Mouse (Mus musculus) spleen, postnatal 10 days (tissue): ENCODE measurements around the gene Crabp2.

Experiments used
- DNase-seq, 2 experiments: peaks; one replicate each; pipeline ENCODE4 v3.0.0; 2021 to 2022; ENCODE audit warnings: low spot score in 2 of 2

The Crabp2 gene

DNA sequence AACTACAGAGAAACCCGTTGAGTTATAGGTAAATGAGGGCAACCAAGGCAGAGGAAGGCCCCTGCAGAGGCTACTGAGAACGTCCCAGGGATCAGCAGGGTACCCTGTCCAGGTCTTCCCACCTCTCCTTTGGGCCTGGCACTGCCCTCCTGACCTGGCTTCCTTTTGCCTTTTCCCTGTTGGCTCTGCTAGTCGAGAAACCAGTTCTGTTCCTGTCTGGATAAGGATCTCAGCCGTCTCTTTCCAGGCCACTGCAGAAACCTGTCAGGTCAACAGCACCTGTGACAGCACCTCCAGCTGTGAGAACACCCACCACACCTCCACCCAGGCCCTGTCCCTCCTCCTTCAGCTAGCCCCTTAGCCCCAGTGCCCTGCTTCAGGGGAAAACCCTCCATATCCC, 10.0 kb downstream of the Crabp2 start:
- no peak for DNase-seq

- DNase-seq: no peak
Observed at GRCm38 (mm10) chr3:87958967-87959366, 10.5 kb downstream of the Crabp2 start.

DNA sequence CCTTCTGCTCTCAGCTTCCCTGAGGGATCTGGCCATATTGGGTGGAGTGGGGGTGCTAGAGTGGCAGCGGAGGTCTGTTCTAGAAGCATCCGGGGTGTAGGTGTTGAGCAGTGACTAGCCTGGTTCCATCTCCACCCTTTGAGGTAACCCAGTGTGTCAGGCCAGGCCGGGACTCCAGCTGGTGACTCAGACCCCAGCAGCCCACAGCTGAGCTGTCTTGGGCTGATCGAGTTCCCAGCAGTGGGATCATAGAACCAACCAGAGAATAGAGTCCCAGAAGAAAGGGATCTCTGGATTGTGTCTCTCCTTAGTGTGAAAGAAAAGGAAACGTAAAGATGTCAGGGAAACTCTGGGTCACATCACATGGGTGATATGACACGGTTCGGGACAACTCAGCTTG, 10.9 kb downstream of the Crabp2 start:
- no peak for DNase-seq

DNA sequence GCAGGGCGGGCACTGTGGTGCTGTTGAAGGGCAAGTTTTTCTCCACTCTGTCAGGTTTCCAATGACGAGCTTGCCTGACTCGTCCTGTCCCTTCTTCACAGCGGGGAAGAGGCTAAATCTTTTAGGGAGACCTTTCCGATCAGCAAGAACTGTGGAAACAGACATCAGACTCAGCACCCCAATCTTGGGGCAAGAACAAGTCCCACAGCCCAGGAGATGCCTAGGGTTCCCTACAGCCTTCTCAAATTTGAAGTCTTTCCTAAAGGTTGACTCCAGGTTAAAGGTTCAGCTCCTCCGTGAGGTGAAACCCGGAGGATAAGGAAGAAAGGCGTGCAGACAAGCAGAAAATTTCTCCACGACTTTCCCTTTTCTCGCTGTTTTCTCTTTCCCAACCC, 11.7 kb downstream of the Crabp2 start:
- DNase-seq: no peak

DNA sequence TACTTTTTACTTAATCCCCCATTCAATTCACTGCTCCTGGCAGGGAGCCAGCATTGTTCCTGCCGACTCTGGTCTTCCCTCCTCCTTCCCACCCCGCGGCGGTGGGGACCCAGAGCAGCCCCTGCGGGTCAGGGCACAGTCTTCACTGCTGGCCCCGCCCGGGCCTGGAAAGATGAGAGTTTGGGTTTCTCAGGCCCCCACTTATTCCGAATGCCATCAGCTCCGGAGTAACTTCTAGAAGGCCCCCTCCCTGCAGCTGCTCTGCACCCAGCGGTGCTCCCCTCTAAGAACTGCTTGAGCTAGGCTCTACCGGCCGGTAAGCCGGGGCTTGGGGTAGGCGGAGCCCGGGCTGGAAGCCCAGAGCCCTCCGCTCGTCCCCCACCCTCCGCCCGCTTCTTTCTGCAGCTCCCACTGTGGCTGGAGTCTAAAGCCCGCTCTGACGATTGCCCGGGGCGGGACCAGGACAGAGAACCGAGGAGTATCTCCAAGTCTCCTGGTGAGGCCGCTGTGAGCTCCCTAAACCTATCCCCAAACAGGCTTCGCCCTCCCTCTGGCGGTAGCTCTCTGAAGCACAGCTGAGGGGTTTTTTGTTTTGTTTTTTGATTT, 12.2 kb downstream of the Crabp2 start:
- DNase-seq: peak; percentile 38 to 76

- peak in 1 of 2 experiments; percentile 58 for DNase-seq
Observed at GRCm38 (mm10) chr3:87970184-87970938, 21.9 kb downstream of the Crabp2 start.

GRCm38 (mm10) chr3:87970939-87971488, 22.5 kb downstream of the Crabp2 start, which contains the start of gene Nes:
Gene Nes (plus strand): TSS chr3:87971078.
- DNase-seq: no peak

DNA sequence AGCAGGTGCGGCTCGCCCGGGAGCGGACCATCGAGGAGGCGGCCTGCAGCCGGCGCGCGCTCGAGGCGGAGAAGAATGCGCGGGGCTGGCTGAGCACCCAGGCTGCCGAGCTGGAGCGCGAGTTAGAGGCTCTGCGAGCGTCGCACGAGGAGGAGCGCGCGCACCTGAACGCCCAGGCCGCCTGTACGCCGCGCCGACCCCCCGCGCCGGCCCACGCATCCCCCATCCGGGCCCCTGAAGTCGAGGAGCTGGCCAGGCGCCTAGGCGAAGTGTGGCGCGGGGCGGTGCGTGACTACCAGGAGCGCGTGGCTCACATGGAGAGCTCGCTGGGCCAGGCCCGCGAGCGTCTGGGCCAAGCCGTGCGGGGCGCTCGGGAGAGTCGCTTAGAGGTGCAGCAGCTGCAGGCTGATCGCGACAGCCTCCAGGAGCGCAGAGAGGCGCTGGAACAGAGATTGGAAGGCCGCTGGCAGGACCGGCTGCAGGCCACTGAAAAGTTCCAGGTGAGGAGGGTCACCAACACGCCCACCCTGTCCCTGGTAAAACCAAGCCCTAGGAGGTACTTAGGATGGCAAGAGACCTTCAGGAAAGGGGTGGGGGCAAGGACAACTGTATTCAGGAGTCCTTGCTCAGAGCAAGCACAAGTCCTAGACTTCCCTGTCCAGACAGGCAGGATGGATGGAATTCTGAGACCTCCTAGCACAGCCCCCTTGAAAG, 23.2 kb downstream of the Crabp2 start:
- DNase-seq: no peak

DNA sequence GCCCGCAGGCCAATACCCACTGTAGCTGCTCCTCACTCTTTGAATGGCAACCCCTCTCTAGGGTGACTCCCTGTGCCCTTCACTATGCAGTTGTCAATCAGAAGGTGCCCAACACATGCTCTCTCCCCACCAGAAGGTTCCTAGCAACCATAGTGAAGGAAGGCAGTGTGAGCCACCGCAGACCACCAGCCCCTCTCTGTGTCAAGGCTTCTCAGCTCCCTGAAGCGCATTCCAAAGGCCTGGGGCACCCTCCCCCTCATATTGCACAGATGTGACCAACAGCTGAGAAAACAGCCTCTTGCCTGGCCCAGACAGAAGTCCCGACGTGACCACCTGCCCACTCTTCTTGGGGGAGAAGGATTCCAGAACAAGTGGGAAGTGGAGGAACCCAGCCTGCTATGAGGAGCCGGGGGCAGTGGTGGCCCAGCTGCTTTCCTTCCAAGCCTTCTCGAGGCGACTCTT, 23.8 kb downstream of the Crabp2 start:
- DNase-seq: no peak

DNA sequence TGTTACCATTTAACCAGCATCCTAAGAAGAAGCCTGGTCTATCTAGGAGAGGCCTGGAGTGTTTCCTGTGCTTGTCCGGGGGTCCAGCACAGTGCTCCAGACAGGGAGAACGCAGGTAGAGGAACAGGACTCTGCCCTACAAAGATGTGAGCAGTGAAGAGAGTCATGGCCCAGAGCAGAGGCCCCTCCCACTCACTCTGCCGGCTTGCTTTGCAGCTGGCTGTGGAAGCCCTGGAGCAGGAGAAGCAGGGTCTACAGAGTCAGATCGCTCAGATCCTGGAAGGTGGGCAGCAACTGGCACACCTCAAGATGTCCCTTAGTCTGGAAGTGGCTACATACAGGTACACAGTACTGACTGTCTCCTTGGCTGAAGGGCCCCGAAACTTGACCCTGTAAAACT, 24.3 kb downstream of the Crabp2 start:
- no peak for DNase-seq

DNA sequence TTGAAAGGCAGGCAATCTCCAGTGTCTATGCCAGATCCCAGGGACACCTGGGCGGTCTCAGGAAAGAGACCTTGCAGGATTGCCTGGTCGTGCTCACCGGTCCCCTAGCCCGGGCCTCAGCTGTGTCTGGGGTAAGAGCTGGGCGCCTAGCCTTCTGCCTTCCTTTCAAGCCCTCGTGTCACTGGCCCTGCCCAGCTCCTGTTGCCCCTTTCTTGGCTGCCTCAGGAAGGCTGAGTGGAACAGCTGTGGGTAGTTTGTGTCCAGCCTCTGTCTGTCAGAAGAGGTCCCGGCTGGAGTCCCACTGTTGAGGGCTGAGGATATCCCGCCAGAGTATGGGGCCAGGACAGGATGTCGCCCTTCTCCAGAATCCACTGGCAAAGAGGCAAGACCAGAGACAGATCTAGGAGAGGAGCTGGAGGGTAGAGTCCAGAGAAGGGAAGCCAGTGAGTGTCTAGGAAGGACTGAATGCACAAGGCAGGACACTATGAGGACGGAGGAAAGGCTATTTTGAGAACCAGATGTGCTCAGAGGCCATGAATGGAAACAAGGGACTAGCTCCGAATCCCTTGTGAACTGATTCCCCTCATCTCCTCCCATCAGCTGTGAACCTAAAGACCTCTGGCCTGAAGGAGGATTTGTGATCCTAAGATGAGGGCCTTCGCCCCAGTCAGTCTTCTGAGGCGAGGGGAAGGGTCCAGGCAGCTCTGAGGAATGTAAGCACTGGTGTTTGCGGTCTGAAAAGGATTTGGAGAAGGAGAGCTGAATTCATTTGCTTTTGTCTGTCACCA, 25.3 kb downstream of the Crabp2 start:
- DNase-seq: no peak

DNA sequence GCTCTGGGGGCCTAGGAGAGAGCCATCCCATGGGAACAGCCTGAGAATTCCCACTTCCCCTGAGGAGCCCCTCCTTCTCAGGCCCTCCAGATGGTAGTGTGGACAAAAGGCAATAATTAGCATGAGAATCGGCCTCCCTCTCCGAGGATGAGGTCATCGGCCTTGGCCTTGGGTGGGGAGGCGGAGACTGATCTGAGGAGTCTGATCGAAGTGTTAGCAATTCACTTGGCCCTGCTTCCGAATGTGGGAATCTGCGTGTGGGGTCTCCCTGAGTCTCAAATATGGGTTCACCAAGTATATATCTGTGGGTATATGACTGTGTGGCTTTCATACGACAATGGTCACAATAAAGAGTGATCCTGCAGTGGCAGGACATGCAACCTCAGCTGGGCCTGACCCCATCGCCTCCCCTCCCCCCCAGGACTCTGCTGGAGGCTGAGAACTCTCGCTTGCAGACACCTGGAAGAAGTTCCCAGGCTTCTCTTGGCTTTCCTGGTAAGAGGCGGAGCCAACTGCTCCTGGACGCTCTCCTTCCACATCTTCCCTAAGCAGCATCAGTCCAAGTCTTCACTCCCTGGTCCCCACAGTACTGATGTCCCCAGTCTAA, 26.0 kb downstream of the Crabp2 start:
- no peak for DNase-seq

GRCm38 (mm10) chr3:87979493-87979892, 31.0 kb downstream of the Crabp2 start:
- no peak for DNase-seq

GRCm38 (mm10) chr3:87980085-87980484, 31.6 kb downstream of the Crabp2 start:
- DNase-seq: no peak

GRCm38 (mm10) chr3:87980728-87981127, 32.3 kb downstream of the Crabp2 start:
- DNase-seq: no peak

GRCm38 (mm10) chr3:87981214-87981760, 32.8 kb downstream of the Crabp2 start:
- no peak for DNase-seq

DNA sequence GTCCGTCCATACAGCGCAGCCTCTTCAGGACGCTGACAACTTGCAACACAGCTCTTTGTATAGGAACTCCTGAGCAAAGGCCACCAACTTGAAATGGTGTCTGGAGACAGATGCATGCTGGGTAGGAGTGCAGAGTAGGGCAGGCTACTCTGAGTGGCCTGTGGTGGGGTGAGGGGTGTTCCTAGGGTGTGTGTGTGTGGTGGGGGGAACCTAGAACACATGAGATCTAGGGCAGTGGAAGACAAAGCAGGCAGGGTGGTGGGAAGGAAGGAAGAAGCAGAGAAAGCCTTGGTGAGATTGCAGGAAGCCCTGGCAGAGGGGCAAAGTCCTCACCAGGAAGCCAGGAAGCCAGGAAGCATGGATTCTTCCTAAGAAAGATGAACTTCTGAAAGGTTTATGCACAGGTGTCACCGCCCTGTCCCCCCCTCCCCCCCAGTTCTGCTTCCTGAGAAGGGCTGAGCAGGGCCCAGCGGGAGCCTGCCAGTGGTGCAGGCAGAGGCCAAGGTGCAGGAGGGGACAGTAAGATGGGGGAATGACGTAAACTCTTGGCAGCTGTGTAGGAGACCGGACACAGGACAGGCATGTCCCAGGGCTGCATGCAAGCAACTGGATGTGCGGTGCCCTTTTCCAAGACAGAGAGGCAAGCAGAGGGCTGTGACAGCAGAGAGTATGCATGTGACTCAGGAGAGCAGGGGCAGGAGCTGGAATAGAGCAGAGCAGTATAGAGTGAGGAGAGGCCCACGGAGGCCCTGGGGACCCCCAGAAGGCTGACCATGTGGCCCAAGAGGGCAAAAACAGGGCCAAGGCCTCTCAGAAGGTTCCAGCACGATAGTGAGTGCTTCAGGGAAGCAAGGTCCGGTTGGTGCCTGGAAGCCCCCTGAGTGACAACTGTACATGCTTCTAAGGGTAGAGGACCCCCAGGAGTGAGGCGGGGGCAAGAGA, 33.7 kb downstream of the Crabp2 start:
- DNase-seq: no peak

GRCm38 (mm10) chr3:87982836-87983601, 34.6 kb downstream of the Crabp2 start:
- DNase-seq: no peak

DNA sequence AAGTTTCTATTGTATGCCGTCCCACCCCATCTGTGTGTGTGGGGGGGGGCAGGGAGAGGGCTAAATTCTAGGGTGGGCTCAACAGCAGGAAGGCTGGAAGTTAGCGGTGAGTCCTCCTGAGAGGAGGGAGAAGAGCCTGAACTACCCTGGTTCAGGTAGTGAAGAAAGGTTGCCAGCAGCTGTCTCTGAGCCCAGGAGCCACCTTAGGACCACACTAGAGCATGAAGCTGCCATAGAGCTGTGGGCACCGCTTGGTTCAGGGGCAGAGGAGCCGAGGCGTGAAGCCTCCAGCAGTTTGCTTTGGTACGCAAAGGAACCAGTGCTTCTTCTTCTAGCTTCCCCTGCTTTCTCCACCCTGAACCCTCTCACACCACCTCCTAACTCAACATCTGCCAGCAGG, 35.2 kb downstream of the Crabp2 start:
- no peak for DNase-seq
